Mouse (Mus musculus) gastrocnemius, postnatal 14 days (tissue): ENCODE results near the gene Wfikkn2. TPM values are rescaled to one million over a fixed set of nuclear protein-coding genes. Genes with fewer than 3 reads are reported as not detected.

ENCODE experiments used
- DNase-seq: peaks from one replicate; pipeline ENCODE4 v3.0.0; 2021; ENCODE audit warnings: mixed read lengths
- intact Hi-C: fragments of 180-260 bp; cut with DNase I; formaldehyde crosslinking; loops from one replicate; pipeline ENCODE4 v1.15.1; 2025; ENCODE audit warnings: low total_unique reads
- total RNA-seq, 2 experiments: library from RNA; stranded (reverse); gene quantifications; 2 replicates each; pipeline ENCODE4 v1.2.3; 2021

Gene Wfikkn2
- total RNA-seq, 2 experiments from 2014 or later: 2.7 to 2.9 TPM

- intact Hi-C loops: no loop called here
- peak; percentile 41 for DNase-seq
Observed at GRCm38 (mm10) chr11:94231821-94232552, 13.8 kb downstream of the Wfikkn2 start.

GRCm38 (mm10) chr11:94230244-94230643, 15.6 kb downstream of the Wfikkn2 start:
- no peak for DNase-seq
- intact Hi-C loops: no loop called here

DNA sequence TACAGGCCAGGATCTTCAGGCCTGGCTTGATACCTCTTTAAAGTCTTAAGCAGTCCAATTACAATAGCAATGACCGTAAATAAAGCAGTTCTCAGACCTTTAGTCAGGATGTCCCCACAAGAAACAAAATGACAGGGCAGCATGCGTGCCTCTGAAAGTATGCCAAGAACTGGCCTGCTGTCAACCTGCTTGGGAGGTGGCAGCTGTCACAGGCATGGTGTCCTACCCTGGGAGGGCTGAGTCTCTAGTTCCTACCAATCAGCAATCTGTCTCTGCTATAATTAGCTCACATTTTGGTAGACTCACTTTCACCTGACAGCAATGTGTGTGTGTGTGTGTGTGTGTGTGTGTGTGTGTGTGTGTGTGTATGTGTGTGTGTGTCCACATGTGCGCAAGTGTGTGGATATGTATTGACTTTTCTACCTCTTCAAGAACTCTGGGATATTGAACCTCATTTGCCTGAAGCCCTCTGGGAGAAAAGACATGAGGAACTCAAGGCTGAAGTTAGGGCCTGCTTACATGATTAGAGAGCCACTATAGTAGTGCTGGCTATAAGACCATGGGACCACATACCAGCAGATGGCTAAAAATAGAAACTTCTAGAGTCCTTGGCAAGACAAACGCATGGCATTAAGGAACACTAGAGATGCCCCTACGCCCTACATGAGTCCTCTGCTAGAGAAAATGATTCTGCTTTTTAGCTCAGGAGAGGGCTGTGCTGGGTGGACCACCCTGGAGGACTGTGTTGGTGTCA, 16.4 kb downstream of the Wfikkn2 start:
- intact Hi-C loops: no loop called here
- DNase-seq: peak; percentile 74

DNA sequence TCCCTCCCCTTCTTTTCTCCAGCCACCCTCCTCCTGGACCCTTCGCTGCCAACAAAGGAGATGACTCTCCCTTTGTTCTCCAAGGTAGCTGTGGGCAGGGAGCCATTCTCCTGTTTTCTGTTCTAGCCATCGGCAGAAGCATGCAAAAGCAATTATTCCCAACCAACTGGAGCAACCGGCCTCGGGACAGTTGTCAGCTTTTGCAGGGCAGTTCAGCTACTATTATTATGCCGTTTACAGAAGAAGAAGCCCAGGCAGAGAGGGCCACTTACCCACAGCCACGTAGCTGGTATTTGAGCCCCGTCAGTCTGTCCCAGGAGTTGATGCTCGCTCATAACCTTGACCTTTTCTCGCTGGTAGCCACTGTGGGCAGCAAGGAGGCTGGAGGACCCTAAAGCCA, 17.4 kb downstream of the Wfikkn2 start:
- intact Hi-C loops: no loop called here
- no peak for DNase-seq

DNA sequence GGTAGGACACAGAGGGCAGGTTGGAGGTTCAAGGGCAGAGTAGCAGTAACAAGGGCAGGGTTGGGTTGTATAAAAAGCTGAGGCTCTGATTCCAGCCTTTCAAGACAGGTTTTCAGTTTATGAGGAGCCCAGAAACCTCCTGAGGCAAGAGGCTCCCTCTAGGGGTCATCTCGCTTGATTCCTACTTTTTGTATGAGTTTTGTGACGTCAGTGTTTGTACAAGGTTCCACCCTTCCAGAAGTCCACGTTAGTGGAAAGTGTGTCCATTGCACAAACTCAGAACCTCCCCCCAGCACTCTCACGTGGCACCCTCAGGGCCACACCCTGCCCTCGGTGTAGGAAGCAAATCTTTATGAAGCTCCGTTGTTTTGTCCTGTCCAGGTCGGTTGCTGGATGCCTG, 19.8 kb downstream of the Wfikkn2 start:
- DNase-seq: no peak
- intact Hi-C loops: no loop called here

GRCm38 (mm10) chr11:94223531-94223930, 22.3 kb downstream of the Wfikkn2 start:
- intact Hi-C loops: no loop called here
- DNase-seq: no peak

DNA sequence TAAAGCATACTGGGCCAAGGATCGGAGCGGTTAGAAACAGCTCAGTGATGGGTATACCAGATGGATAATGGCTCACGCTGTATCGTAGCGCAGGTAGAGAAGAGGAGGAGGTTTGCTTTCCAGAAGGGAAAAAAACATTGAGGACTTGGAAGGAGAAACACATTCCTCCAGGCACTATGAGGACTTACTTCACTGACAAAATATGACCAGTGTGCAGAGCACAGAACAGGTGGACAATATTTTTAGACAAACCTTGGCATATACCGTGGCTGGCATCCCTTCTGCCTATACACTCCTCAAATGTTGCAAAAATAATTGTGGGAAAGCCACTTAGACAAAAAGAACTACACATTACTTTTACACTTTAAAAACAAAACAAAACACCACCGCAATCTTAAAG, 24.5 kb downstream of the Wfikkn2 start:
- intact Hi-C loops: no loop called here
- DNase-seq: no peak

GRCm38 (mm10) chr11:94216247-94216646, 29.6 kb downstream of the Wfikkn2 start:
- intact Hi-C loops: no loop called here
- no peak for DNase-seq

- no peak for DNase-seq
- intact Hi-C loops: no loop called here
Observed at GRCm38 (mm10) chr11:94215581-94215980, 30.2 kb downstream of the Wfikkn2 start.

DNA sequence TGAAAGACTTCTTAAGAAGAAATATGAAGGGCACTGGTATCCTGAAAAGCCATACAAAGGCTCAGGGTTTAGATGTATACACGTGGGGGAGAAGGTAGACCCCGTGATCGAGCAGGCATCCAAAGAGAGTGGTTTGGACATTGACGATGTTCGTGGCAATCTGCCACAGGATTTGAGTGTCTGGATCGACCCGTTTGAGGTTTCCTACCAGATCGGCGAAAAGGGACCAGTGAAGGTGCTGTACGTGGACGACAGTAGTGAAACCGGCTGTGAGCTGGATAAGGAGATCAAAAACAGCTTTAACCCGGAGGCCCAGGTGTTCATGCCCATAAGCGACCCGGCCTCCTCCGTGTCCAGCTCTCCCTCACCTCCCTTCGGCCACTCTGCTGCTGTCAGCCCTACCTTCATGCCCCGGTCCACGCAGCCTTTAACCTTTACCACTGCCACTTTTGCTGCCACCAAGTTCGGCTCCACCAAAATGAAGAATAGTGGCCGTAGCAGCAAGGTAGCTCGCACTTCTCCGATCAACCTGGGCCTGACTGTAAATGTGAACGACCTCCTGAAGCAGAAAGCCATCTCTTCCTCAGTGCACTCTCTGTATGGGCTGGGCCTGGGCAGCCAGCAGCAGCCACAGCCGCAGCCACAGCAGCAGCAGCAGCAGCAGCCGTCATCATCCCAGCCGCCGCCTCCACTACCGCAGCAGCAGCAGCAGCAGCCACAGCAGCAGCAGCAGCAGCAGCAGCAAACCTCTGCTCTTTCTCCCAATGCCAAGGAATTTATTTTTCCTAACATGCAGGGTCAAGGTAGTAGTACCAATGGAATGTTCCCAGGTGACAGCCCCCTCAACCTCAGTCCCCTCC, 31.8 kb downstream of the Wfikkn2 start:
- intact Hi-C loops: loop anchor here (5.0 kb wide), 1 partner anchor 77 kb away; no protein-coding TSS in a partner anchor
- DNase-seq: no peak

GRCm38 (mm10) chr11:94212997-94213396, 32.8 kb downstream of the Wfikkn2 start:
- no peak for DNase-seq
- intact Hi-C loops: loop anchor here (5.0 kb wide), 1 partner anchor 76 kb away; no protein-coding TSS in a partner anchor

DNA sequence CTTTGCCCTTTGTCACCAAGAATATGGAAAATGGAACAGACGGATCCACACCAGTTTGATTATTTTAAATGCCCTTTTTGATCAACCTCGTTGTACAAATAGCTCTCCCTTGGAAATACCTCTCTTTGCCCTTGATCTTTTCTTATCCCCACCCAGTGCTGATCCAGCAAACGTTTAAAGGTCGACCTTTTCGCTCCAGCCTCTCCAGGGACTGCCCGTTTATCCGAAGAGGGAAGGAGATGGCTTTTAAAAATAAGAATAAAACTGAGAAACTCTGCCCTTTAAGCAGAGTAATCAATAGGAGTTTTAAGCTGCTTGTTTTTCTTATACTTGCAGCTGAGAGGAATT, 33.3 kb downstream of the Wfikkn2 start:
- intact Hi-C loops: loop anchor here (5.0 kb wide), 1 partner anchor 75 kb away; no protein-coding TSS in a partner anchor
- no peak for DNase-seq

- intact Hi-C loops: loop anchor here (5.0 kb wide), 1 partner anchor 75 kb away; no protein-coding TSS in a partner anchor
- DNase-seq: peak; percentile 88
Observed at GRCm38 (mm10) chr11:94211651-94212488, 33.9 kb downstream of the Wfikkn2 start.

DNA sequence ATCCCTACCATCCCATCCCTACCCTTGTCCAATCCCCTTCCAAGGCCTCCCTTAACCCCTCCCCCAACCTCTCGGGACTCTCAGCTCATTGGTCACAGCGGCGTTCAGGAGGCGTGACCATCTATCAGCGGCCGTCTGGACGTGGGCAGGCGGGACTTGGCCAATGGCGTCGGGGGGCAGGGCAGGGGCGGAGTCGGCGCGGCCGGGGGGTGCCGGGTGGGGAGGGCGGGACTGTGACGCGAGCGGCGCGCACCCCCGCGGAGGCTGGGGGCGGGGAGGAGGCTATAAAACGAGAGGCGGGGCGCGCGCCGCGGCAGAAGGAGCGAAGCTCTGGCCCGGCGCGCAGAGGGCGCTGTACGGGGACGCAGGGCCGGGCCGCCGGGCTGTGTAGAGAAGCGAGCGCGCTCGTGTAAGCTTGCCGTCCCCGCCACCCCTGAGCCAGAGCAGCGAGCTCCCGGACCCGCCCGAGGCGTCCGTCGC, 34.6 kb downstream of the Wfikkn2 start, which contains the start of gene Tob1:
Tob1 (plus strand) TSS at position 331 of the 480 bp plus-strand sequence.
- DNase-seq: peak; percentile 99
- intact Hi-C loops: loop anchor here (5.0 kb wide), 1 partner anchor 74 kb away; no protein-coding TSS in a partner anchor

DNA sequence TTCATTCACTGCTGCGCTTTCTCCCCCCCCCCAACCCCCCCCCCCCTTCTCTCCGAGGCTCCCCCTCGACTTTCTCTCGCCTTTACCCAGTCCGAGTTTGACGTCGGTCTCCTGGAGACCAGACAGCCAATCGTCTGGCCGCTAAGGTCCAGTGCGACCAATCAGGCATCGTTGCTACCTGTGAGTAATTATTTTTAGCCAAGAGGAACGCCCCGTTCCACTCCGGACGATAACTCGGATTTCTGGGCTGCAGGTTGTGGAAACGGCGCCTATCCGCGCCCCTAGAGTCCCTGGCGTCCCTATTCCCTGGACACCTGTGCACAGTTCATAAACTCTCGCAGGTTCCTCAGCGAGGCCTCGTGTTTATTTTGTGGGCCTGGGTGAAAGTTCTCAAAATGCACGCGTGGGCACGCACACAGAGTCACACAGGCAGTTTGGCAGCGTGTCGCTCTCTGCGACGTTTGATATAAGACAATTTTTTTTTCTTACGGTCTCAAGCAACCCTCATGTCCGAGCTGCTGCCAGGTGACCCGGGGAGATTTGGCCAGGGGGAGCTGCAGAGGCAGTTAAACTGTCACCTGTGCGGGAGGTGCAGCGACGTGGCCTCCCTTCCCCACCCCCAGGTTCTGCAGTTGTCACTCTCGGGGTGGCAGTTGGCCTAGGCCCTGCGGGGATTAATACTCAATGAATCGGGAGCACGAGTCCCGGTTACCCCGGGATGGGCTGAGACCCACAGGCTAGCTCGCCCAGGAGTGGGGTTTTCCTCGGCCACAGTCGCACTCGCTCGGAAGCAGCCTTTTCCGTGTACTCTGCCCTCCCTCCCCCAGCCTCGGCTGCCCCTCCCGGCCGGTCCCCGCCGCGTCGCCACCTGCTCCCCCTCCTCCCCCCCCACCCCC, 35.4 kb downstream of the Wfikkn2 start:
- intact Hi-C loops: loop anchor here (5.0 kb wide), 1 partner anchor 73 kb away; no protein-coding TSS in a partner anchor

GRCm38 (mm10) chr11:94209695-94210131, 36.1 kb downstream of the Wfikkn2 start:
- DNase-seq: no peak
- intact Hi-C loops: loop anchor here (5.0 kb wide), 2 partner anchors 42 to 72 kb away; no protein-coding TSS in a partner anchor

More for the DNA sequence above, 35.4 kb downstream of the Wfikkn2 start:
- DNase-seq: peak; percentile 86
